Mouse (Mus musculus) adrenal gland, adult 2 months (tissue): ENCODE data around the gene Cacna1a. TPM values are rescaled to one million over a fixed set of nuclear protein-coding genes. Genes with fewer than 3 reads are reported as not detected.

Experiments
- DNase-seq: peaks from one replicate; pipeline ENCODE4 v3.0.0; 2021
- polyA plus RNA-seq: library from polyadenylated mRNA; depleted of rRNA; stranded (reverse); fragments of >200 nt; gene quantifications from 2 replicates; pipeline ENCODE4 v1.2.3, GENCODE M21; 2012
- total RNA-seq, 2 experiments: library from RNA; stranded (reverse); gene quantifications; 2 replicates each; pipeline ENCODE4 v1.2.3; 2021

Cacna1a gene
- total and polyA plus RNA-seq, 3 experiments = 5.6 to 41.6 (median 7.8) TPM

- peak; percentile 67 for DNase-seq
These were observed 25.9 kb downstream of the Cacna1a start for GRCm38 (mm10) chr8:84413886-84414851.

GRCm38 (mm10) chr8:84414918-84415317, 26.7 kb downstream of the Cacna1a start:
- no peak for DNase-seq

DNA sequence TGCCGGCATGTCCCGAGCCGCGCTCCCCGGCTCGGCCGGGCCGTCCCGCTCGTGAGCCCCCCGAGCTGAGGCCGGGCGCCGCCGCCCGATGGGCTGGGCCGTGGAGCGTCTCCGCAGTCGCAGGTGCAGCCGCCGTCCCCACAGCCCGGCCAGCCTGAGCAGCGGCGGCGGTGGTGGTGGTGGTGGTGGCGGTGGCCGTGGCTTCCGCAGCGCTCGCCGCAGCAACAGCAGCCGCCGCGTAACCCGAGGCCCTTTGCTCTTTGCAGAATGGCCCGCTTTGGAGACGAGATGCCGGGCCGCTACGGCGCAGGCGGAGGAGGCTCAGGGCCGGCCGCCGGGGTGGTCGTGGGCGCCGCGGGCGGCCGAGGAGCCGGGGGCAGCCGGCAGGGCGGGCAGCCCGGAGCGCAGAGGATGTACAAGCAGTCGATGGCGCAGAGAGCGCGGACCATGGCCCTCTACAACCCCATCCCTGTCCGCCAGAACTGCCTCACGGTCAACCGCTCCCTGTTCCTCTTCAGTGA, 27.2 kb downstream of the Cacna1a start:
- DNase-seq = peak; percentile 44

- DNase-seq = no peak
These were observed 27.8 kb downstream of the Cacna1a start for GRCm38 (mm10) chr8:84416041-84416440.

GRCm38 (mm10) chr8:84416915-84417314, 28.7 kb downstream of the Cacna1a start:
- no peak for DNase-seq

GRCm38 (mm10) chr8:84417840-84418239, 29.6 kb downstream of the Cacna1a start:
- no peak for DNase-seq

DNA sequence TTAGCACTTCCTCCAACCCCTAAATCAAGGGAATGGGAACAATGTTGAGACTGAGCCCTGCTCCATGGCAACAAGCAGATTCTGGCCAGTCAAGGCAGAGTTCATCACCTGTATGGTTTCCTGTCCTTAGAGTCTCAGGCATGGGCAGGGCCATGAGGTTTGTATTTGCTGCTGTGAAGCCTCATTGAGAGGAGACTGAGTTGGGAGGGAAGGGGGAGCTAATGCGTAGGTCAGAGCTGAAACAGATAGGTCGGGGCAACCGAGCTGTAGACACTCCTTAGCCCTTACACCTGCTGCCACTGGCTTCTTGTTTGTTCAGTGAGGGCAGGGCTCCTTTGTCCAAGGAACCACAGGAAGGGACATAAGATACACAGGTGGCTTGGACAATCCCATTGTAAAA, 36.2 kb downstream of the Cacna1a start:
- no peak for DNase-seq

- DNase-seq = no peak
These were observed 37.8 kb downstream of the Cacna1a start for GRCm38 (mm10) chr8:84426087-84426486.

DNA sequence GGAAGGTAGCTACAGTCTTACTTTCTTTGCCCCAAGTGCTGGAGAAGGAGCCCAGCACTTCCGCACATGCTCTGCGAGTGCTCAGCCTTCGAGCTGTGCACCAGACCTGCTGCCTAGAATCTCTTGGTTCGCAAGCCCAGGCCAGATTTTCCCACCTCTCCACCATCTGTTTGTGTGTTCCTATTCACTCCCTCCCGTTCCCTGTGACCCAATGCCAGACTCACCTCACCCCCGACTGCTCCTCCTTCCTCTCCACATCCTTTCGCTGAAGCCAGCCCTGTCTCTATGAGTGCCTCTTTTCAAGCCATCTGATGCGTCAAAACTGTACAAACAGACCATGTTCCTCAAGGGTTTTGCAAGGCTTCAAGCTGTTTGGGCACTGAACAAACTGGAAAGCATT, 38.3 kb downstream of the Cacna1a start:
- DNase-seq = no peak

DNA sequence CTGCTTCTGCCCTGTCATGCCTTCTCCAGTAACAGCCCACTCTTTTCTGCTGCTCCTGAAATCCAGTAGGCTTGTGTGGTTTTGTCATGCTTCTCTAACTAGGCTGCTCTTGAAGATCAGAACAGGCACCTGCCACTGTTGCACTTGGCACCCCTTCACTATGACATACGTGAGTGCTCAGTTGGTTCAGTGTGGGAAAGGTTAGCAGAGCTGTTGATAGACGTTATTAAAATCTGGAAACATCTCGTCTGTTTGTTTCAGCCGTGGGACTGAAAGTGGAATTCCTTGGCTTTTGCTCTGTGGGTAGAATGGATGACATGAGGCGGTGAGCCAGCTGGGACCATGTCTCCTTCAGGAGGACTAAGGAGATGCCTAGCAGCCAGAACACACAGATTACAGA, 39.8 kb downstream of the Cacna1a start:
- no peak for DNase-seq

DNA sequence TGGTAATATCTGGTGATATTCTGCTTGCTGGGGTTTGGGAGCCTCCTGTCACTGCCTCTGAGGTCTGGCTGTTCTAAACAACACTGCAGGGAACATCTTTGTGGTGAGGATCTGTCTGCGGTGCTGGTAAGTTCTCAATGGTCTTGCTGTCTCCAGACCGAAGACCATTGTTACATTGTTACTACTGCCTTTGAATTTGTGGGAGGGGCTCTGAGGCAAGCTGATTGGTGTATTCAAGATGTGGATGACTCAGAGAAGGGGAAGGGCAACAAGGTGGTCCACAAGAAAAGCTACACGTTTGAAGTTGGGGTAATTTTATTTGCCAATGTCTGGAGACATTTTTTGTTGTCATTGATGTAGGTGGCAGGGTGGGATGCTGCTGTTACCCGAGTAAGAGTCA, 40.8 kb downstream of the Cacna1a start:
- DNase-seq = no peak

GRCm38 (mm10) chr8:84429492-84429891, 41.3 kb downstream of the Cacna1a start:
- DNase-seq = no peak

DNA sequence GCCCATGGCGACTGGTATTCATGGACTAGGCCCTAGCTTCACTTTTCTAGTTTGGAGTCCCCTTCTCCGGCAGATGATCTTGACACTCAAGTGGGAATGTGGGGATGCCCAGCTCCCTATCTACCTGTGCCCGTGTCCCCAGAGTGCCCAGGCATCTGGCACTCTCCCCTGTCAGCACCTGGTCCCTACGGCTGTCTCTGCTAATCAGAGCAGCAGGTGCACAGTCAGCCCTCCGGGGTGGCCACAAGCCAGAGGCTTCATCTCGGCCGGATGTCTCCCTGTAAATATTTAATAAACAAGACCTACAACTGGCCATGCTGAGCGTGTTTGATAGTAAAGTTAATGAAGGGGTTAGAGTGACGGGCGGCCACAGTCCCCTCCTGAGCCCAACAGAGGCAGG, 47.1 kb downstream of the Cacna1a start:
- no peak for DNase-seq

- no peak for DNase-seq
These were observed 51.6 kb downstream of the Cacna1a start for GRCm38 (mm10) chr8:84439813-84440212.

DNA sequence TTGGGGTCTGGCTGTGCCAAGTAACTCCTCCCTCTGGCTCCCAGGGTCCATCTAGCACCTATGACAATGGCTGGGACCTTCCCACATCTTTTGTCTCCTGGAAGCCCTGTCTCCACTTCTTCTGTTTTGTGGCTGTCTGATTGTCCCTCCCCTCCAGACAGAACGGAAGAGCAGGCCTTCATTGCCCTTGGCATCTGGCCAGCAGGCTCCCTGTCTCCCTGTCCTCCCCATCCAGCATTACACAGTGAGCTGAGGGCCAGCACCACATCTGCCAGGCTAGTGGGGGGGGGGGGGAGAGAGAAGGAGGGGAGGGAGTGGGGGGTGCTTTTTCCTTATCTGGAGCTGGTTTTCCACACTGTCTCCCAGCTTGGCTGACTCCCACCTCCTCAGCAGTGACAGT, 53.8 kb downstream of the Cacna1a start:
- no peak for DNase-seq

DNA sequence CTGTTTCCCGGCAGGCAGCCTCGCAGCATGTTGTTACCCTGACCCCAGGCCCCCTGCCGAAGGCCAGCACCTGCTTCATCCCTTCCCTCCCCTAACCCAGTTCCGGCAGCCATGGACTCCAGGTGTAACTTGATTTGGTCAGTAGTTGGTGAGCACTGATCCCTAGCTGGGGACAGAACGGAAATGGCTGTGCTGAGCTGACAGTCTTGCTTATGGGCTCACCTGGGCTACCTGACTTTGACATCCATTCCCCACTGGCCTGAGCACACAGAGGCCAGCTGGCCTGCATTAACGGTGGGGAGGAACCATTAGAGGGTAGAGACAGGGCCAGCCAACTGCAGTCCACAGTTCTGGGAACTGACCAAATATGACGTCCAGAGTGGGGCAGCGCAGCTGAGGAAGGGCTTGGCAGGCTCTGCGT, 58.3 kb downstream of the Cacna1a start:
- no peak for DNase-seq

DNA sequence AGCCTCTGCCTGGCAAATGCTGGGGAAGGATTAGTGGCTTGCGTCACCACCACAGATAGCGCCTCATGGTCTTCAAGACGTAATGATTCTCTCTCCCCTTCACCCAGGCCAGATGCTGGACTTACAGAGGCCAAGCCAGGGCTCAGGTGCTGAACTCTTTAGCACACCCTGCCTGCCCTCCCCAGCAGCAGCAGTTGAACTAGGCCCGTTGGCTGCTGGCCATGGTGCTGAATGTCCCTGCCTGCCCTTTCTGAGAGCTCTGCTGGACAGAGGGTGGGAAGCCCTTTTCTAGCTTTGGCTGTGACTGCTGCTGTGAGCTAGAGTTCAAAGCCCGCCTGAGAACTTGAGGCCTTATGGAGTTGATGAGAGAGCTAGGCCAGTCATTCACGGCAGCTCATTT, 66.3 kb downstream of the Cacna1a start:
- peak; percentile 62 for DNase-seq

DNA sequence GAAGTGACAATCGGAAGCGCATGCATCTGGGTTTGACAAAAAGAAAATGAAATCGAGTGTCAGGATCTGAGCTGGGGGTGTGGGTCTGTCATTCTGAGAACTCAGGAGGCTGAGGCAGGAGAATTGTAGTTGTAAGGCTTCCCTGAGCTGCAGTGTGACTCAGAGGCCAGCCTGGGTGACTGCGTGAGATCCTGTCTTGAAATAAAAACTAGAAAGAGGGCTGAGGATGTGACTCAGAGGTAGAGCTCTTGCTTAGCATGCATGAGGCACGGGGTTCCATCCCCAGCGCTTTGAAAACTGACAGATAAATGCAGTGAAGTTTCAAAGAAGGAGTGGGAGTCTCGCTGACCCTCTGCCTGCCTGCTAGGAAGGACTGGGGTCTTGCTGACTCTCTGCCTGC, 70.6 kb downstream of the Cacna1a start:
- DNase-seq = no peak

GRCm38 (mm10) chr8:84459276-84459675, 71.0 kb downstream of the Cacna1a start:
- DNase-seq = no peak

- DNase-seq = no peak
These were observed 72.5 kb downstream of the Cacna1a start for GRCm38 (mm10) chr8:84460698-84461097.

DNA sequence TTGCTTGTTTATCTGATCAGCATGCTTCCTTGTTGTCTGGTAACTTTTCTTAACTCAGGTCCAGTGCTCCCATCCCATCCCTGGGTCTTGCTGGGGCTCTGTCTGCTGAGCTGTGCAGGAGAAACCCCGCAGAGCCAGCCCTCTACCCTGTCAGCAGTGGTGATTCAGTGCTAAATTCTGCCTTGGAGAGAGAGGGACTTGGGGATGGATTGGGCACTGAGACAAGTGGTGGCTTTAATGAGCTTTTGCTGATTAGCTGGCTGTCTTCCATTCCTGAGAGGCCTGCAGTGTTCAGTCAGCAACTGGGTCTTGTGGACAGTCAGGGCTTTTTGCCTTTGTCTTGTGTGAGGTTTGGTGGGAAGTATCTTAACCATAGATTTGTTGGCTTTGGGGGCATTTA, 78.7 kb downstream of the Cacna1a start:
- no peak for DNase-seq

DNA sequence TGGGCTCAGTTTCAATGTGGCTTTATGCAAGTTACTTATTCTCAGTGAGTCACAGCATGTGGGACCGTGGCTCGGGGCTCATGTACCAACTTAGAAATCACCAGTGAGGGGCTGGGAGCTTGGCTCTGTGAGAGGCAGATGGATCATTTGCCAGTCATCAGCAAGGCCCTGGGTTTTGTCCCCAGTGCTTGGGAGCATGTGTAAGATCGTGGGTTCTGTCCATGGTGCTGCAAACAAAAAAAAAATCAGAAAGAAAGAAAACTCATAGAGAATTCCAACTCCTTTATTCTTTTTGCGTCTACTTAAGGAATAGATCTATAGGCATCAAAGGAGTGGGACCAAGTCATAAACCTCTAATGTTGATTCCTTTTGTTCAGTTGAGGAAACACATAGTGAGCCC, 80.8 kb downstream of the Cacna1a start:
- DNase-seq = no peak

GRCm38 (mm10) chr8:84471271-84471995, 83.2 kb downstream of the Cacna1a start:
- DNase-seq = peak; percentile 58
